Mouse (Mus musculus): ENCODE data around the gene Blcap. TPM values are rescaled to one million over a fixed set of nuclear protein-coding genes. Genes with fewer than 3 reads are reported as not detected.
A peak's percentile ranks its signal among the peaks of the same experiment; 100 is the strongest.
"Not testable (repeated sequence)": the region's sequence is repeated elsewhere in the genome, so short reads cannot be mapped to it uniquely, and the experiment has no call there.

The Blcap gene
- polyA plus RNA-seq (2012; rRNA removed), result 84.2 and 89.1 TPM in 2 replicates

- TF ChIP-seq POLR2A (IDR thresholded peaks at IDR 0.05; ENCODE audit: extremely low read depth, insufficient read depth, low read length) (no peak), CTCF (IDR thresholded peaks at IDR 0.05; ENCODE audit: extremely low read depth, insufficient read depth, low read length) (peak; percentile 81)
- no peak within 1 kb of the TSS for H3K27ac ChIP-seq (ENCODE audit: insufficient read depth, low read length)
- H3K4me3 ChIP-seq (ENCODE audit: insufficient read depth, low read length), result no peak within 1 kb of the TSS
- H3K4me1 ChIP-seq (ENCODE audit: control insufficient read depth, insufficient read depth, low read length), result no peaks in the 10 kb centered on the region
These were observed at the start of gene Blcap for GRCm38 (mm10) chr2:157571224-157571832. TSS of gene Blcap (minus strand) at chr2:157571274.

- Histone ChIP-seq H3K27ac (ENCODE audit: insufficient read depth, low read length) (no peak overlapping the region), H3K4me1 (ENCODE audit: control insufficient read depth, insufficient read depth, low read length) (no peaks in the 10 kb centered on the region), H3K4me3 (ENCODE audit: insufficient read depth, low read length) (no peak overlapping the region)
- no peak for TF ChIP-seq POLR2A (IDR thresholded peaks at IDR 0.05; ENCODE audit: extremely low read depth, insufficient read depth, low read length)
- TF ChIP-seq CTCF (IDR thresholded peaks at IDR 0.05; ENCODE audit: extremely low read depth, insufficient read depth, low read length), result no peak
These were observed 47.3 kb upstream of the Blcap start for GRCm38 (mm10) chr2:157618393-157618792.

GRCm38 (mm10) chr2:157613997-157614396 is 42.9 kb upstream of the Blcap start:
- TF ChIP-seq CTCF (IDR thresholded peaks at IDR 0.05; ENCODE audit: extremely low read depth, insufficient read depth, low read length) (no peak), POLR2A (IDR thresholded peaks at IDR 0.05; ENCODE audit: extremely low read depth, insufficient read depth, low read length) (no peak)
- Histone ChIP-seq H3K4me1 (ENCODE audit: control insufficient read depth, insufficient read depth, low read length) (no peaks in the 10 kb centered on the region), H3K27ac (ENCODE audit: insufficient read depth, low read length) (no peak overlapping the region), H3K4me3 (ENCODE audit: insufficient read depth, low read length) (no peak overlapping the region)

DNA sequence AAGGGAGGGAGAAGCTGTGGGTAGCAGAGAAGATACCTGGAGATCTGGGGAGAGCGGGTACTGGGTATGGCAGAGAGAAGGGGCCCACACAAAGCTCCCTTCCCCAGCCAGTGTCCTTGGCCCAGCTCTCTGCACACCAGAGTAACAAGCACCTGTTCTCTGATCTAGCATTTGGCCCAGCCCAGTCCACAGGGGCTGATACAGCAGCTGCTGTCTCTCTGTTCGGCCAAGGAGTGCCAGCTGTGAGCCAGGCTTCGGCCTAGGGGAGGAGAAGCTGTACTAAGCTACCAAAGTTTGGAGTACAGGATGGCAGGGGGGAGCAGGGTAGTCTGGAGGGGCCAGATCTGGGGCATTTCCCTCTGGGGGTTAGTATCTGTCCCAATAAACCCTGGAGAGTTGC is 40.7 kb upstream of the Blcap start:
- Histone ChIP-seq H3K27ac (ENCODE audit: insufficient read depth, low read length) (no peak overlapping the region), H3K4me1 (ENCODE audit: control insufficient read depth, insufficient read depth, low read length) (no peaks in the 10 kb centered on the region), H3K4me3 (ENCODE audit: insufficient read depth, low read length) (no peak overlapping the region)
- TF ChIP-seq CTCF (IDR thresholded peaks at IDR 0.05; ENCODE audit: extremely low read depth, insufficient read depth, low read length) (no peak), POLR2A (IDR thresholded peaks at IDR 0.05; ENCODE audit: extremely low read depth, insufficient read depth, low read length) (no peak)

DNA sequence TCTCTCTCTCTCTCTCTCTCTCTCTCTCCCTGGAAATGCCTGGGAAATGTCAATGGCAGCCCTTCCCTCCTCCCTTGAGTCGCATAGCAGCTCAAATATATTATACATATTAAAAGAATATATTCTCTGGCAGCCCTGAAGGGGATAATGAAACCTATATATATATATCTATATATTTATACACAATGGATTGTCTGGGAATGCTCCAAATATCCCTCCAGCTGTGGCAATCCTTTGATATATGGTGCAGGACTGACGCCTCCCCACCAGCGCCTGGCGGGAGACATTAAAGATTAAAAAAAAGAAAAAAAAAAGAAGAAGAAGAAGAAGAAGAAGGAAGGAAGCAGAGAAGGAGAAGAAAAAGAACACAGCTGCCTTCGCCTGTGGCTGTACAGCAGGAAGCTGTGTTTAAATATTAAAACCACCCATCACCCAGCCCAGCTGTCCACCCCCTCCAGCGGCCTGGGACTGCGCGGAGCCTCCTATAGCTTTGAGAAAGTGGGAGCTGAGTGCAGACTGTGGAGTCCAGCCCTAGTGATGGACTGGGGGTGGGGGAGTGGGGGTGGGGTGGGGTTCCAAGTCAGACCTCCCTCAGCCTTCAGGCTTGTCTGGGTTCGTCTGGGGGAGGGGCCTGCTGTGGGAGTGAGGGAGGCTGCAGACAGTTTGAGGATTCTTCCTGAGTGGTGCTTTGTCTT is 36.6 kb upstream of the Blcap start:
- no peak overlapping the region for H3K27ac ChIP-seq (ENCODE audit: insufficient read depth, low read length)
- no peak overlapping the region for H3K4me3 ChIP-seq (ENCODE audit: insufficient read depth, low read length)
- no peak for TF ChIP-seq POLR2A (IDR thresholded peaks at IDR 0.05; ENCODE audit: extremely low read depth, insufficient read depth, low read length)
- no peak for TF ChIP-seq CTCF (IDR thresholded peaks at IDR 0.05; ENCODE audit: extremely low read depth, insufficient read depth, low read length)
- H3K4me1 ChIP-seq (ENCODE audit: control insufficient read depth, insufficient read depth, low read length), result no peaks in the 10 kb centered on the region

DNA sequence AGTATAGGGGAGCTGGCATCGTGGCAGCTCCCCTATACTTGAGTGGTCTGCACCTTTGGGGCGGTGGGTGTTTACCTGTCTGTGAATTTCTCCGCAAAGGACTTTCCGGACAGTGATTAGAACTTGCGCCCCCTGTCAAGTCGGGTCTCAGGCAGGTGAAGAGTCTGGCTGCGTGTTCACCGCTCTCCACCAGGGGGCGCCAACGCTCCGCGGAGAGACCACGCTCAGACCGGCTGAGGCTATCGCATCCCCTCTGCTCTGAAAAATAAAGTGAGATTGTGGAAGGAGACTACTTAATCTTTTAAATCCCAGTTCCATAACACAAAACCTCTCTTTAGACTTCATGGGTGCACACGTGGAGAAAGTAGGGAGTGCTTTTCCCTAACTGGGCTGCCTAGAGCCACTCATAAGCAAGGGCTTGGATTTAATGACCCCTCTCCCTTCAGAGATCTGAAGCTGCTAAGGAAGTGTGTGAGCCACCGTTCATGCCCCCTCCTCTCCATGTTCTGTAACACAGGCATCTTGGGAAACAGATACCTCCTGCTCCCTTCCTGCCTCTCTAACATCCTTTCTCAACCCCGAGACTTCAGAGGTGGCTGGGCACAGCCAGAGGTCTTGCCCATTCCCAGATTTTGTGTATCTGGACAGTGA is 34.1 kb upstream of the Blcap start:
- no peaks in the 10 kb centered on the region for H3K4me1 ChIP-seq (ENCODE audit: control insufficient read depth, insufficient read depth, low read length)
- H3K4me3 ChIP-seq (ENCODE audit: insufficient read depth, low read length), result no peak overlapping the region
- no peak overlapping the region for H3K27ac ChIP-seq (ENCODE audit: insufficient read depth, low read length)
- TF ChIP-seq POLR2A (IDR thresholded peaks at IDR 0.05; ENCODE audit: extremely low read depth, insufficient read depth, low read length), result no peak
- peak; percentile 89 for TF ChIP-seq CTCF (IDR thresholded peaks at IDR 0.05; ENCODE audit: extremely low read depth, insufficient read depth, low read length)

- Histone ChIP-seq H3K27ac (ENCODE audit: insufficient read depth, low read length) (no peak overlapping the region), H3K4me3 (ENCODE audit: insufficient read depth, low read length) (no peak overlapping the region), H3K4me1 (ENCODE audit: control insufficient read depth, insufficient read depth, low read length) (no peaks in the 10 kb centered on the region)
- TF ChIP-seq POLR2A (IDR thresholded peaks at IDR 0.05; ENCODE audit: extremely low read depth, insufficient read depth, low read length) (no peak), CTCF (IDR thresholded peaks at IDR 0.05; ENCODE audit: extremely low read depth, insufficient read depth, low read length) (no peak)
These were observed 30.4 kb upstream of the Blcap start for GRCm38 (mm10) chr2:157601435-157601839.

- H3K4me3 ChIP-seq (ENCODE audit: insufficient read depth, low read length), result no peak overlapping the region
- TF ChIP-seq CTCF (IDR thresholded peaks at IDR 0.05; ENCODE audit: extremely low read depth, insufficient read depth, low read length) (no peak), POLR2A (IDR thresholded peaks at IDR 0.05; ENCODE audit: extremely low read depth, insufficient read depth, low read length) (no peak)
- no peak overlapping the region for H3K27ac ChIP-seq (ENCODE audit: insufficient read depth, low read length)
- no peaks in the 10 kb centered on the region for H3K4me1 ChIP-seq (ENCODE audit: control insufficient read depth, insufficient read depth, low read length)
These were observed 25.9 kb upstream of the Blcap start for GRCm38 (mm10) chr2:157596876-157597566.

DNA sequence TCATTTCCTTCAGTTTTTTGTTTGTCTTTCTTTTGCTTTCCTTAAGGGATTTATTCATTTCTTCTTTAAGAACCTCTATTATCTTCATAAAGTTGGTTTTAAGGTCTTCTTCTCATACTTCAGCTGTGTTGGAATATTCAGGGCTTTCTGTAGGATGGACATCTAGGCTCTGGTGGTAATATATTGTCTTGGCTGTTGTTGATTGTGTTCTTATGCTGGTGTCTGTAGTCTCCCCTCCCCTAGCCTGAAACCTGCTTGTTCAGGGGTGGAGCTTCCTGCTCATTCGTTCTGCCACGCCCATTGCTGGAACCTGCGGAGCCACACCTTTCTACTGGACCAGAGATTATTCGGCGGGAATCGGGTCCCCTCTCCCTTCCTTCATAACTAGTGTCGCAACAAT is 14.3 kb upstream of the Blcap start:
- not testable (repeated sequence) for H3K4me3 ChIP-seq (ENCODE audit: insufficient read depth, low read length); H3K27ac ChIP-seq (ENCODE audit: insufficient read depth, low read length); H3K4me1 ChIP-seq (ENCODE audit: control insufficient read depth, insufficient read depth, low read length)
